8 mouse cellular contexts compared by ENCODE assay signal in genomic region chr1:23762136-23762687, GRCm38 (mm10). TPM values are rescaled to one million over a fixed set of nuclear protein-coding genes. Genes with fewer than 3 reads are reported as not detected.
A peak's percentile ranks its signal among the peaks of the same experiment; 100 is the strongest.
DNase-seq lines count a peak whose midpoint lies in the region; ATAC-seq and TF ChIP-seq lines count a peak whose summit lies in the region.

No protein-coding gene starts in this region.

- WGBS in cerebellum, adult 2 months: under 1% methylated on average over 45 of the region's 45 CpGs
- 2% methylated on average over 45 of the region's 45 CpGs for WGBS in forebrain, postnatal 0 days
- under 1% methylated on average over 45 of the region's 45 CpGs for WGBS in hindbrain, embryonic 15.5 days
- WGBS in midbrain, embryonic 12.5 days: under 1% methylated on average over 43 of the region's 45 CpGs
- WGBS in stomach, embryonic 16.5 days: under 1% methylated on average over 45 of the region's 45 CpGs

- H3K36me3 ChIP-seq in forebrain, postnatal 0 days (ENCODE audit: insufficient read depth): no peaks in the 10 kb centered on the region
- no peaks in the 10 kb centered on the region for H3K36me3 ChIP-seq in hindbrain, embryonic 15.5 days
- no peaks in the 10 kb centered on the region for H3K36me3 ChIP-seq in midbrain, embryonic 12.5 days
- H3K36me3 ChIP-seq in stomach, embryonic 16.5 days (ENCODE audit: control insufficient read depth, insufficient read depth, low read length): no peaks in the 10 kb centered on the region

- peak overlapping the region; percentile 69 for H3K4me3 ChIP-seq in cerebellum, adult 2 months (replicated peaks; ENCODE audit: insufficient read depth, low read depth, low read length)
- H3K4me3 ChIP-seq in forebrain, postnatal 0 days (ENCODE audit: low read depth, low read length): peak overlapping the region; percentile 77
- peak overlapping the region; percentile 80 for H3K4me3 ChIP-seq in hindbrain, embryonic 15.5 days
- H3K4me3 ChIP-seq in midbrain, embryonic 12.5 days: peak overlapping the region; percentile 55
- H3K4me3 ChIP-seq in stomach, embryonic 16.5 days (replicated peaks; ENCODE audit: low read length): peak overlapping the region; percentile 61

- peak; percentile 24 for DNase-seq in layer of hippocampus, adult 11-12 months (ENCODE audit: low spot score)
- no peak for DNase-seq in layer of hippocampus, adult 9-10 months (ENCODE audit: low spot score)
- DNase-seq in cerebellum, adult 2 months: peak; percentile 63 to 76
- peak; percentile 62 for DNase-seq in forebrain, postnatal 0 days
- peak; percentile 24 to 33 for DNase-seq in left cerebral cortex, postnatal 36 days (ENCODE audit: low spot score in 2 of 2)

- TF ChIP-seq CTCF in cerebellum, adult 2 months (IDR thresholded peaks at IDR 0.05; ENCODE audit: borderline replicate concordance, insufficient read depth, low read depth, low read length): no peak
- no peak for TF ChIP-seq CTCF in forebrain, postnatal 0 days (IDR thresholded peaks at IDR 0.05; ENCODE audit: low read depth)

- H3K4me2 ChIP-seq in forebrain, postnatal 0 days (ENCODE audit: low read depth): peak overlapping the region; percentile 89
- peak overlapping the region; percentile 93 for H3K4me2 ChIP-seq in hindbrain, embryonic 15.5 days
- peak overlapping the region; percentile 78 for H3K4me2 ChIP-seq in midbrain, embryonic 12.5 days (replicated peaks)
- peak overlapping the region; percentile 100 for H3K4me2 ChIP-seq in stomach, embryonic 16.5 days (ENCODE audit: low read depth, low read length)

- no peak overlapping the region for H3K27ac ChIP-seq in cerebellum, adult 2 months (ENCODE audit: insufficient read depth, low read length)
- peak overlapping the region; percentile 57; the same call in 1 of the 2 replicates for H3K27ac ChIP-seq in forebrain, postnatal 0 days (ENCODE audit: low read depth, low read length)
- H3K27ac ChIP-seq in hindbrain, embryonic 15.5 days (replicated peaks): peak overlapping the region; percentile 84
- H3K27ac ChIP-seq in midbrain, embryonic 12.5 days (replicated peaks): no peak overlapping the region; the same call in 1 of the 2 replicates
- no peak overlapping the region for H3K27ac ChIP-seq in stomach, embryonic 16.5 days (ENCODE audit: low read length)

- peak overlapping the region; percentile 54 for H3K9ac ChIP-seq in forebrain, postnatal 0 days
- peak overlapping the region; percentile 82 for H3K9ac ChIP-seq in hindbrain, embryonic 15.5 days
- H3K9ac ChIP-seq in midbrain, embryonic 12.5 days (replicated peaks): peak overlapping the region; percentile 64
- peak overlapping the region; percentile 58 for H3K9ac ChIP-seq in stomach, embryonic 16.5 days (ENCODE audit: low read length)

- H3K27me3 ChIP-seq in cerebellum, adult 2 months (ENCODE audit: control insufficient read depth, insufficient read depth, low read length): no peaks in the 10 kb centered on the region
- peaks cover 7% of the 10 kb centered on the region; the same call in 1 of the 2 replicates for H3K27me3 ChIP-seq in forebrain, postnatal 0 days (ENCODE audit: insufficient read depth, low read length)
- H3K27me3 ChIP-seq in hindbrain, embryonic 15.5 days: peaks cover 17% of the 10 kb centered on the region; the same call in 1 of the 2 replicates
- H3K27me3 ChIP-seq in midbrain, embryonic 12.5 days: peaks cover 47% of the 10 kb centered on the region
- H3K27me3 ChIP-seq in stomach, embryonic 16.5 days (ENCODE audit: control insufficient read depth, insufficient read depth, low read length): peaks cover 35% of the 10 kb centered on the region

- ATAC-seq in forebrain, postnatal 0 days: peak; percentile 24
- ATAC-seq in hindbrain, embryonic 15.5 days (ENCODE audit: low FRiP score, low read depth): peak; percentile 51
- peak; percentile 52 for ATAC-seq in midbrain, embryonic 12.5 days (ENCODE audit: low FRiP score, low read depth)
- peak; percentile 41; the same call in 1 of the 2 replicates for ATAC-seq in stomach, embryonic 16.5 days (ENCODE audit: insufficient read depth, low FRiP score)

- TF ChIP-seq POLR2A in cerebellum, adult 2 months (IDR thresholded peaks at IDR 0.05; ENCODE audit: borderline replicate concordance, insufficient read depth, low read length): no peak

- H3K9me3 ChIP-seq in forebrain, postnatal 0 days (ENCODE audit: low read length): no peaks in the 10 kb centered on the region
- no peaks in the 10 kb centered on the region for H3K9me3 ChIP-seq in hindbrain, embryonic 15.5 days
- no peaks in the 10 kb centered on the region for H3K9me3 ChIP-seq in midbrain, embryonic 12.5 days
- H3K9me3 ChIP-seq in stomach, embryonic 16.5 days (replicated peaks; ENCODE audit: control insufficient read depth, low read length): no peaks in the 10 kb centered on the region

- no peaks in the 10 kb centered on the region for H3K4me1 ChIP-seq in cerebellum, adult 2 months (ENCODE audit: control insufficient read depth, insufficient read depth, low read length)
- H3K4me1 ChIP-seq in forebrain, postnatal 0 days (ENCODE audit: insufficient read depth): peaks cover 9% of the 10 kb centered on the region; the same call in 1 of the 2 replicates
- peaks cover 39% of the 10 kb centered on the region for H3K4me1 ChIP-seq in hindbrain, embryonic 15.5 days (replicated peaks)
- H3K4me1 ChIP-seq in midbrain, embryonic 12.5 days: peaks cover 17% of the 10 kb centered on the region
- peaks cover 6% of the 10 kb centered on the region for H3K4me1 ChIP-seq in stomach, embryonic 16.5 days (ENCODE audit: control insufficient read depth, insufficient read depth, low read length)

- intact Hi-C loops in left cerebral cortex, postnatal 36 days (cut with DNase I): loop anchor here (2.0 to 10.0 kb wide), 2 partner anchors 31 to 273 kb away; no protein-coding TSS in a partner anchor

RNA-seq across cellular contexts. Expression of gene B3gat2, which starts 0.7 kb away (rescaled TPM):
- polyA plus RNA-seq in cerebellum, adult 2 months (2012; rRNA removed): 9.5 and 9.6 TPM in 2 replicates
- total RNA-seq in forebrain, postnatal 0 days (2014; rRNA removed): 15.0 and 21.3 TPM in 2 replicates
- 8.1 and 11.1 TPM in 2 replicates for polyA plus RNA-seq in forebrain, postnatal 0 days (2015; fragmentation: Nextera tagmentation; extraction: Ambion mirVana)
- polyA plus RNA-seq in hindbrain, embryonic 15.5 days (2015; fragmentation: Nextera tagmentation; extraction: Ambion mirVana): 18.9 and 22.1 TPM in 2 replicates
- total RNA-seq in left cerebral cortex, postnatal 36 days (2021): 10 to 100 TPM in 1 of 2 experiments, 1 to 10 TPM in 1; 9.0 to 10.2 TPM
- polyA plus RNA-seq in midbrain, embryonic 12.5 days (2016; fragmentation: Nextera tagmentation; extraction: Ambion mirVana): 1.9 and 2.1 TPM in 2 replicates
- polyA plus RNA-seq in stomach, embryonic 16.5 days (2015; fragmentation: Nextera tagmentation; extraction: Ambion mirVana): 0.45 and 0.46 TPM in 2 replicates

Comparison
In these comparisons a context has a peak if more than half of its experiments do, and no peak if none do; other contexts are left out.
1. H3K27ac ChIP-seq: peak in forebrain, postnatal 0 days (single experiment) and hindbrain, embryonic 15.5 days (single experiment); none in cerebellum, adult 2 months (single experiment), midbrain, embryonic 12.5 days (single experiment) and stomach, embryonic 16.5 days (single experiment).
2. Peak in every context shown above with its lines, with median percentiles within 50 percentile points of each other: H3K4me3 ChIP-seq, ATAC-seq, H3K4me2 ChIP-seq and H3K9ac ChIP-seq.